Mouse (Mus musculus) lung, embryonic 15.5 days (tissue): ENCODE data around the gene Oas3. TPM values are rescaled to one million over a fixed set of nuclear protein-coding genes. Genes with fewer than 3 reads are reported as not detected.

Experiments used
- ATAC-seq: fragments of 200-750 bp; cut with Nextera tagmentation; 2 replicates; pipeline ENCODE4 v1.8.0; 2017; ENCODE audit warnings: moderate number of reproducible peaks, borderline replicate concordance; ENCODE audit not compliant: low FRiP score, low TSS enrichment; ENCODE audit errors: extremely low read depth
- H3K27ac ChIP-seq: fragments of 300-500 bp; sonication (generic); 2 replicates; pipeline ENCODE4 v1.5.1; 2015; ENCODE audit warnings: moderate library complexity, mild to moderate bottlenecking, inconsistent platforms
- H3K27me3 ChIP-seq: fragments of 300-500 bp; sonication (generic); 2 replicates; pipeline ENCODE4 v1.6.1; 2015; ENCODE audit warnings: inconsistent platforms
- H3K36me3 ChIP-seq: fragments of 300-500 bp; sonication (generic); 2 replicates; pipeline ENCODE4 v1.6.1; 2015; ENCODE audit warnings: inconsistent platforms
- H3K4me1 ChIP-seq: fragments of 300-500 bp; sonication (generic); 2 replicates; pipeline ENCODE4 v1.6.1; 2015; ENCODE audit warnings: inconsistent platforms
- H3K4me2 ChIP-seq: fragments of 300-500 bp; sonication (generic); 2 replicates; pipeline ENCODE4 v1.6.1; 2015; ENCODE audit warnings: inconsistent platforms, mild to moderate bottlenecking, moderate library complexity
- H3K4me3 ChIP-seq: fragments of 300-500 bp; sonication (generic); 2 replicates; pipeline ENCODE4 v1.5.1; 2015; ENCODE audit warnings: mild to moderate bottlenecking, inconsistent platforms
- H3K9ac ChIP-seq: fragments of 300-500 bp; sonication (generic); 2 replicates; pipeline ENCODE4 v1.6.1; 2015; ENCODE audit warnings: inconsistent platforms
- H3K9me3 ChIP-seq: fragments of 300-500 bp; sonication (generic); 2 replicates; pipeline ENCODE4 v1.6.1; 2016; ENCODE audit warnings: inconsistent platforms
- WGBS: fragments of 180-500 bp; shearing (Covaris S2); methylation state at CpG from one replicate; pipeline ENCODE4 v1.1.7; 2015; 5-methylcytosine and 5-hydroxymethylcytosine counted together
- polyA plus RNA-seq: library from polyadenylated mRNA; unstranded; fragments of >200 nt; fragmentation: Nextera tagmentation; extraction: Ambion mirVana; gene quantifications from 2 replicates; pipeline ENCODE4 v1.2.1, GENCODE M21; 2015

Gene Oas3
- polyA plus RNA-seq, 1 experiment from 2014 or later: 0.12 TPM

- ATAC-seq: no peak
- Histone ChIP-seq H3K4me3 (no peak overlapping the region), H3K9me3 (no peaks in the 10 kb centered on the region), H3K4me2 (no peak overlapping the region), H3K27me3 (0 out of 2 replicates have a peak, but pooled peaks cover 6% of the 10 kb centered on the region), H3K36me3 (no peaks in the 10 kb centered on the region), H3K27ac (no peak overlapping the region), H3K9ac (no peak overlapping the region), H3K4me1 (no peaks in the 10 kb centered on the region)
- 56% methylated on average over 3 of the region's 3 CpGs for WGBS
These were observed 9.6 kb upstream of the Oas3 start for GRCm38 (mm10) chr5:120787042-120787441.

DNA sequence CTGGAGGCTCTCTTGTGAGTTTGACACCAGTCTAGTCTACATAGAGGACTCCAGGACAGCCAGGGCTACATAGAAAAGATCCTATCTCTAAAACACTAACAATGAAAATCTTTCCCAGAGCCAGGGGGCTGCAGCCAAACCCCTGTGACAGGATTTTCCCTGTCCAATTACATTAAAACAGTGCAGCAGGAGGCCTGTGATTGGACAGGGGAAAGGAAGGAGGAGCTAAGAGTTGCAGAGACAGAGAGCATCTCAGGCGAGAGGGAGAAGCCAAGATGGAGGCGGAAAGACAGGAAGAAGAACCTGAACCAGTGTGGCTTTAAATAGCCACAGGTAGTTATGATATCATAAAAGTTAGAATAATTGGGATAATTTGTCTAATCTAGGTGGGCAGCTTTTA is 5.0 kb upstream of the Oas3 start:
- ATAC-seq: no peak
- WGBS: 61% methylated on average over 2 of the region's 2 CpGs

DNA sequence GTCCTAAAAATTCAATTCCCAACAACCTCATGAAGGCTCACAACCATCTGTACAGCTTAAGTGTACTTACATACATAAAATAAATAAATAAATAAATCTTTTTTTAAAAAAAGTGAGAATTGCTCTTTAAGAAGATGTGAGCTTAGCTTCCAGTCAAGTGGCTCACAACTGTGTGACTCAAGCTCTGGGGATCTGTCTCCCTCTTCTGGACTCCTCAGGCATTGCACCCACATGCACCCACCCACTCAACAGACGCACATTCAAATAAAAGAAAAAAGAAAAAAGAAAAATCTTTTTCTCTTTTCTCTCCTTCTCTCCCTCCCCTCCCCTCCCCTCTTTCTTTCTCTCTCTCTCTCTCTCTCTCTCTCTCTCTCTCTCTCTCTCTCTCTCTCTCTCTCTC is 4.2 kb upstream of the Oas3 start:
- no peak overlapping the region for H3K9ac ChIP-seq
- H3K36me3 ChIP-seq: no peaks in the 10 kb centered on the region
- 67% methylated on average over 1 of the region's 1 CpGs for WGBS
- H3K27me3 ChIP-seq: no peaks in the 10 kb centered on the region
- H3K27ac ChIP-seq: no peak overlapping the region
- H3K4me1 ChIP-seq: no peaks in the 10 kb centered on the region
- H3K4me3 ChIP-seq: no peak overlapping the region
- no peak for ATAC-seq
- H3K9me3 ChIP-seq: no peaks in the 10 kb centered on the region
- no peak overlapping the region for H3K4me2 ChIP-seq

More for the DNA sequence above, 5.0 kb upstream of the Oas3 start:
- Histone ChIP-seq H3K4me1 (no peaks in the 10 kb centered on the region), H3K27me3 (no peaks in the 10 kb centered on the region), H3K4me3 (no peak overlapping the region), H3K27ac (no peak overlapping the region), H3K4me2 (no peak overlapping the region), H3K9me3 (no peaks in the 10 kb centered on the region), H3K9ac (no peak overlapping the region), H3K36me3 (no peaks in the 10 kb centered on the region)

GRCm38 (mm10) chr5:120779922-120780321 is 2.5 kb upstream of the Oas3 start:
- Histone ChIP-seq H3K27me3 (no peaks in the 10 kb centered on the region), H3K27ac (no peak overlapping the region), H3K4me3 (no peak overlapping the region), H3K36me3 (no peaks in the 10 kb centered on the region), H3K9me3 (no peaks in the 10 kb centered on the region), H3K9ac (no peak overlapping the region), H3K4me1 (no peaks in the 10 kb centered on the region), H3K4me2 (no peak overlapping the region)
- 28% methylated on average over 3 of the region's 3 CpGs for WGBS
- no peak for ATAC-seq

DNA sequence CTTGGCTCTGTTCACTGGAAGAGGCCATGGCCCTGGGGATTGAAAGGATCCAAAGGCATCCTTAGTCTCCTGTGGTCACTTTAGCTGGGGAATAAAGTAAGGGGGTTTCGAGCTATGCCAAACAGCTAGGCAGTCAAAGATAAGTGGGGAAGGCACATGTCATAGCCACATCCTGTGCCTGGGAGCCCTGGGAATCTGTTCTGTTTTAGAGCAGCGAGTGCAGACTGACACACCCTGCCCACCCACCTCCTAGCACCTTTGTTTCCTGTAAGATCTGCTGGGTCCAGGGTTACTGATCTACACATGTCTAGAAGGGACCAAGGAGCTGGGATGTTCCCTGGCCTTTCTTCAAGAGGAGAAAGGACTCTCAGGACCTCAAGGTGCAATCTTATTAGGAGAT is 1.5 kb upstream of the Oas3 start:
- no peak for ATAC-seq
- Histone ChIP-seq H3K4me1 (no peaks in the 10 kb centered on the region), H3K9me3 (no peaks in the 10 kb centered on the region), H3K36me3 (no peaks in the 10 kb centered on the region), H3K9ac (no peak overlapping the region), H3K27ac (no peak overlapping the region), H3K4me3 (no peak overlapping the region), H3K27me3 (no peaks in the 10 kb centered on the region), H3K4me2 (no peak overlapping the region)
- WGBS: 59% methylated on average over 2 of the region's 2 CpGs

- H3K9me3 ChIP-seq: no peaks in the 10 kb centered on the region
- no peak overlapping the region for H3K4me2 ChIP-seq
- no peaks in the 10 kb centered on the region for H3K4me1 ChIP-seq
- H3K4me3 ChIP-seq: no peak overlapping the region
- H3K27me3 ChIP-seq: no peaks in the 10 kb centered on the region
- no peaks in the 10 kb centered on the region for H3K36me3 ChIP-seq
- H3K9ac ChIP-seq: no peak overlapping the region
- H3K27ac ChIP-seq: no peak overlapping the region
- 74% methylated on average over 5 of the region's 5 CpGs for WGBS
- no peak for ATAC-seq
These were observed 660 bp downstream of the Oas3 start for GRCm38 (mm10) chr5:120776801-120777200.

DNA sequence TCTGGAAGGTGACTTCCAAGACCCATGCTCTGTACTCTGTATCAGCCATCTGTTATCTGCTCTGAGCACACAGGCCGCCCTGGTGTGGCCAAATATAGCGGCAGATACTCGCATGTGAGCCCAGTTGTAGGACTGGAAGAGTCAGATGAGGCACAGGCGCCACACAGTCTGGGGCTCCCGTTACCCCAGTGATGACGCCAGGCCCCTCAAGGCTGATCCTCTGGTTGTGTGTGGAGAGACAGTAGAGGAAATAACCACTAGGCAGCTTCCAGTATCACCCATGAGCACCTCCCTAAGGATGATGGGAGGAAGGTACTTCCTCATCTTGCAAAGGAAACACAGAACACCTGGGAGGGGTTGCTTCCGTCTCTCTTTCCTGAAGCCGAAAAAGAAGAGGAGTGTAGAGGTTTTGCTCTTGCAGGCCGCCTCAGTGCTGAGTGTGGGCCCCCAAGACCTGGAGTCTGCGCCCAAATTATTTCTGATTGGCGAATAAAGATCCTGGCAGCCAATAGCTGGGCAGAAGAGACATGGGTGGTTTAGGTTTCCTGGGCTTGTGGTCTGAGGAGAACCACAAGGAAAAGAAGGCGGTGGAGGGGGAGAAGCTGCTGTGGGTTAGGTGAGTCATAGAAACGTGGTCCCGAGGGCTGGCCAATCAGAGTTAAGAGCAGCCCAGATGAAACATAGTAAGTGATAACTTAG is 2.0 kb downstream of the Oas3 start:
- Histone ChIP-seq H3K36me3 (no peaks in the 10 kb centered on the region), H3K4me1 (no peaks in the 10 kb centered on the region), H3K4me2 (no peak overlapping the region), H3K9ac (no peak overlapping the region), H3K27ac (no peak overlapping the region), H3K9me3 (no peaks in the 10 kb centered on the region), H3K27me3 (no peaks in the 10 kb centered on the region), H3K4me3 (no peak overlapping the region)
- WGBS: 66% methylated on average over 14 of the region's 14 CpGs
- ATAC-seq: no peak

- H3K4me2 ChIP-seq: no peak overlapping the region
- no peaks in the 10 kb centered on the region for H3K4me1 ChIP-seq
- H3K9me3 ChIP-seq: no peaks in the 10 kb centered on the region
- H3K9ac ChIP-seq: no peak overlapping the region
- no peak for ATAC-seq
- H3K4me3 ChIP-seq: no peak overlapping the region
- WGBS: 52% methylated on average over 3 of the region's 3 CpGs
- no peaks in the 10 kb centered on the region for H3K27me3 ChIP-seq
- H3K36me3 ChIP-seq: no peaks in the 10 kb centered on the region
- H3K27ac ChIP-seq: no peak overlapping the region
These were observed 8.1 kb downstream of the Oas3 start for GRCm38 (mm10) chr5:120769396-120769795.

DNA sequence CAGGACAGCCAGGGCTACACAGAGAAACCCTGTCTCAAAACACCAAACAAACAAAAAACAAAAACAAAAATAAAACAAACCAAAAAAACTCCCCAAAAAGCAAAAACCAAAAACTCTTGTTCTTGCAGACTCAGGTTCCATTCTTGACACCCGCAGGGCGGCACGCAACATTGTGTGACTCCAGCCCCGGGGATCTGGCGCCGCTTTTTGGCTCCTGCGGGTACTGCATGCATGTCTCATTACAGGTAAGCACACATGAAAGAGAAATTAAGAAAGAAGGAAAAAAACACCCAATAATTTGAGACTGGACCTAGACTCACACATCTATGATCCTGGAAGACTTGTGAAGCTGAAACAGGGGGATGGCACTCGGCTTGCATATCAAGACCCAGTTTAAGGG is 12.5 kb downstream of the Oas3 start:
- Histone ChIP-seq H3K9me3 (no peaks in the 10 kb centered on the region), H3K4me1 (no peaks in the 10 kb centered on the region), H3K36me3 (no peaks in the 10 kb centered on the region), H3K9ac (no peak overlapping the region), H3K4me2 (no peak overlapping the region), H3K4me3 (no peak overlapping the region), H3K27me3 (peaks cover 4% of the 10 kb centered on the region; the same call in 1 of the 2 replicates), H3K27ac (no peak overlapping the region)
- no peak for ATAC-seq
- 61% methylated on average over 8 of the region's 8 CpGs for WGBS

DNA sequence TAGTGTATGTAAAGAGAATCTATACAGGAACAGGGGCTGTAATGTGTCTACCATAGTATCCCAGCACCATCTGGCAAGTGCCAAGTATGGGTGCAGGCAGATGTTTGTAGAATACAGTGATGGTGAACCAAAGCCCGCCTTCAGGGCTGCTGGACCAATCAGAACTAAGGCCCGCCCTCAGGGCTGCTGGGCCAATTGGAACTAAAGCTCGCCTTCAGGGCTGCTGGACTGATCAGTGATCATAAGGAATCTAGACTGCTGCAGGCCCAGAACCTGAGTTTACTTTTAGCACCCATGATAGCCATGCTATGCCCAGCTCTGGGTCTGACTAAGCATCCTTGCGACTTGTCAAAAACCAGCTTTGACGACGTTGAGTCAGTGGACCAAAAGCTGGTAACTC is 15.6 kb downstream of the Oas3 start:
- no peak overlapping the region for H3K4me2 ChIP-seq

GRCm38 (mm10) chr5:120754215-120754614 is 23.2 kb downstream of the Oas3 start:
- H3K27ac ChIP-seq: no peak overlapping the region
- no peak for ATAC-seq
- no peaks in the 10 kb centered on the region for H3K36me3 ChIP-seq
- WGBS: 83% methylated on average over 4 of the region's 4 CpGs
- no peaks in the 10 kb centered on the region for H3K27me3 ChIP-seq
- H3K4me2 ChIP-seq: no peak overlapping the region
- H3K4me3 ChIP-seq: no peak overlapping the region
- H3K4me1 ChIP-seq: no peaks in the 10 kb centered on the region
- H3K9me3 ChIP-seq: no peaks in the 10 kb centered on the region
- no peak overlapping the region for H3K9ac ChIP-seq

More for the DNA sequence above, 15.6 kb downstream of the Oas3 start:
- peaks cover 4% of the 10 kb centered on the region; the same call in 1 of the 2 replicates for H3K27me3 ChIP-seq
- WGBS: 24% methylated on average over 6 of the region's 6 CpGs
- no peaks in the 10 kb centered on the region for H3K4me1 ChIP-seq
- 0 out of 2 replicates have a peak, but pooled peaks have one; percentile 35 for ATAC-seq
- H3K4me3 ChIP-seq: no peak overlapping the region
- H3K9me3 ChIP-seq: no peaks in the 10 kb centered on the region
- H3K27ac ChIP-seq: no peak overlapping the region
- no peaks in the 10 kb centered on the region for H3K36me3 ChIP-seq
- no peak overlapping the region for H3K9ac ChIP-seq

DNA sequence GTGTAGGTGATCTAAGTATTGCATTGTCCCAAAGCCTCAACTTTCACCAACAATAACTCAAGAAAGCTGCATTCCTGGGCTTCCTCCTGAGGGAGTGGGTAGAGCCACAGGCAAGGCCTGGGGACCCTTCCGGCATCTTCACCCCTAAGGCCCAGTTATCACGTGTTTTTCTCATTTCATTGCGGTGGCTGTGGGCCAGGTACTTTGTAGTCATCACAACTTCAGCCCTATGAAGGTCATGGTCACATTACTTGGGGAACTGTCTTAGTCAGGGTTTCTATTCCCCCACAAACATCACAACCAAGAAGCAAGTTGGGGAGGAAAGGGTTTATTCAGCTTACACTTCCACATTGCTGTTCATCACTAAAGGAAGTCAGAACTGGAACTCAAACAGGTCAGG is 24.7 kb downstream of the Oas3 start:
- Histone ChIP-seq H3K9me3 (no peaks in the 10 kb centered on the region), H3K9ac (no peak overlapping the region), H3K4me2 (no peak overlapping the region), H3K27ac (no peak overlapping the region), H3K4me3 (no peak overlapping the region), H3K36me3 (no peaks in the 10 kb centered on the region), H3K27me3 (no peaks in the 10 kb centered on the region), H3K4me1 (no peaks in the 10 kb centered on the region)
- 70% methylated on average over 3 of the region's 3 CpGs for whole genome bisulfite sequencing
- no peak for ATAC-seq

GRCm38 (mm10) chr5:120751206-120751605 is 26.3 kb downstream of the Oas3 start:
- Histone ChIP-seq H3K4me3 (no peak overlapping the region), H3K9ac (no peak overlapping the region), H3K4me2 (no peak overlapping the region), H3K27me3 (no peaks in the 10 kb centered on the region), H3K27ac (no peak overlapping the region), H3K9me3 (no peaks in the 10 kb centered on the region), H3K36me3 (no peaks in the 10 kb centered on the region), H3K4me1 (no peaks in the 10 kb centered on the region)
- no peak for ATAC-seq
- whole genome bisulfite sequencing: 68% methylated on average over 3 of the region's 3 CpGs
